Mouse (Mus musculus) cortical plate, adult 2 months (tissue): ENCODE measurements around the gene Syndig1.

Experiments
- CTCF ChIP-seq: fragments of 200-500 bp; IDR thresholded peaks from 2 replicates; pipeline ENCODE4 v1.5.1; 2011; ENCODE audit warnings: mild to moderate bottlenecking, control low read depth, low read length; ENCODE audit not compliant: insufficient read depth; ENCODE audit errors: extremely low read depth
- POLR2A ChIP-seq: fragments of 200-500 bp; IDR thresholded peaks from 2 replicates; pipeline ENCODE4 v1.6.1; 2011; ENCODE audit warnings: mild to moderate bottlenecking, low read length, control low read depth; ENCODE audit not compliant: insufficient read depth; ENCODE audit errors: extremely low read depth

DNA sequence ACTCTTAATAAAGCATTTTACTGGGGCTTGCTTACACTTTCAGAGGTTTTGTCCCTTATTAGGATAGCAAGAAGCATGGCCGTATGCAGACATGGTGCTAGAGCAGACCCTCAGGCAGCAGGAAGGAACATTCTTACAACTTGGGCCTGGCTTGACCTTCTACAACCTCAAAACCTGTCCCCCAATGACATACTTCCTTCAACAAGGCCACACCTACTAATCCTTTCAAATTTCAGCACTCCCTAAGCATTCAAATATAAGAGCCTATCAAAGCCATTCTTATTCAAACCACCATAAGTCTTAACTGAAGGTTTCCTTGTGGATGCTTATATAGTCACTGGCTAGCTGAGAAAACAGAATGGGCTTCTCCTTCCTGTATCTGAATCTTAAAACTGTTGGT is 6.1 kb downstream of the Syndig1 start:
- no peak for TF ChIP-seq CTCF
- no peak for TF ChIP-seq POLR2A
